Mouse (Mus musculus): ENCODE data around the gene Kcnk5.

GRCm38 (mm10) chr14:20216561-20217298 lies 35.1 kb upstream of the Kcnk5 start:
- TF ChIP-seq CTCF (conservative IDR thresholded peaks at IDR 0.05; ENCODE audit: insufficient read depth, insufficient read length, low read depth, low read length), result no peak
- TF ChIP-seq POLR2A (IDR thresholded peaks at IDR 0.05; ENCODE audit: low read depth, low read length), result no peak
